Mouse (Mus musculus) erythroblast, embryonic 14.5 days (primary cell): ENCODE measurements around the gene Nme1.

Experiments
- GATA1 ChIP-seq: IDR thresholded peaks from 2 replicates; pipeline ENCODE4 v1.6.1; 2012; ENCODE audit warnings: low read length, inconsistent platforms, mixed read lengths
- TAL1 ChIP-seq: IDR thresholded peaks from 3 replicates; pipeline ENCODE4 v1.6.1; 2012; ENCODE audit warnings: low read length, inconsistent platforms, mixed read lengths

GRCm38 (mm10) chr11:93957031-93957555 is 11.2 kb downstream of the Nme1 start:
- TF ChIP-seq GATA1 = no peak
- no peak for TF ChIP-seq TAL1
